Mouse (Mus musculus): ENCODE results near the gene Aadacl2. TPM values are rescaled to one million over a fixed set of nuclear protein-coding genes. Genes with fewer than 3 reads are reported as not detected.

Aadacl2 gene
- polyA plus RNA-seq, 1 experiment from 2014 or later = not detected

Other genes starting within 250 kb of the Aadacl2 start
- gene Gm8298, start 145.7 kb upstream of the Aadacl2 start, polyA plus RNA-seq (2015; fragmentation: Nextera tagmentation; extraction: Ambion mirVana) = not detected in 2 replicates
- gene C130079G13Rik, start 81.5 kb upstream of the Aadacl2 start, polyA plus RNA-seq (2015; fragmentation: Nextera tagmentation; extraction: Ambion mirVana) = not detected in 2 replicates
- gene Aadac, start 19.0 kb downstream of the Aadacl2 start, polyA plus RNA-seq (2015; fragmentation: Nextera tagmentation; extraction: Ambion mirVana) = not detected in 2 replicates
- gene Sucnr1, start 75.1 kb downstream of the Aadacl2 start, polyA plus RNA-seq (2015; fragmentation: Nextera tagmentation; extraction: Ambion mirVana) = not detected in 2 replicates